Mouse (Mus musculus) heart, embryonic 12.5 days (tissue): ENCODE measurements at regions not wholly inside any gene's neighbourhood (a gene's known extent, or its start where the extent isn't known, plus 50 kb on each side); places are given as distances from the start of the nearest gene placed in this dataset.

ENCODE experiments used
- ATAC-seq: fragments of 200-750 bp; cut with Nextera tagmentation; 2 replicates; pipeline ENCODE4 v1.8.0; 2017; ENCODE audit warnings: moderate TSS enrichment, moderate library complexity; ENCODE audit not compliant: insufficient number of reproducible peaks, low FRiP score
- H3K27ac ChIP-seq: fragments of 300-500 bp; sonication (generic); 2 replicates; pipeline ENCODE4 v1.5.1; 2016; ENCODE audit warnings: mild to moderate bottlenecking, moderate library complexity; ENCODE audit not compliant: poor library complexity, severe bottlenecking
- H3K27me3 ChIP-seq: fragments of 300-500 bp; sonication (generic); replicated peaks from 2 replicates; pipeline ENCODE4 v1.6.1; 2016; ENCODE audit warnings: mild to moderate bottlenecking, moderate library complexity
- H3K36me3 ChIP-seq: fragments of 300-500 bp; sonication (generic); 2 replicates; pipeline ENCODE4 v1.6.1; 2016; ENCODE audit warnings: mild to moderate bottlenecking, moderate library complexity
- H3K4me1 ChIP-seq: fragments of 300-500 bp; sonication (generic); replicated peaks from 2 replicates; pipeline ENCODE4 v1.6.1; 2016; ENCODE audit warnings: mild to moderate bottlenecking
- H3K4me2 ChIP-seq: fragments of 300-500 bp; sonication (generic); 2 replicates; pipeline ENCODE4 v1.6.1; 2016; ENCODE audit warnings: mild to moderate bottlenecking, moderate library complexity
- H3K4me3 ChIP-seq: fragments of 300-500 bp; sonication (generic); 2 replicates; pipeline ENCODE4 v1.5.1; 2016; ENCODE audit warnings: mild to moderate bottlenecking
- H3K9ac ChIP-seq: fragments of 300-500 bp; sonication (generic); 2 replicates; pipeline ENCODE4 v1.6.1; 2016; ENCODE audit warnings: mild to moderate bottlenecking, moderate library complexity
- H3K9me3 ChIP-seq: fragments of 300-500 bp; sonication (generic); replicated peaks from 2 replicates; pipeline ENCODE4 v1.6.1; 2016; ENCODE audit warnings: mild to moderate bottlenecking, moderate library complexity
- WGBS: fragments of 180-500 bp; shearing (Covaris S2); methylation state at CpG from one replicate; pipeline ENCODE4 v1.1.7; 2016; 5-methylcytosine and 5-hydroxymethylcytosine counted together

GRCm38 (mm10) chr11:12112646-12113353 lies 74.3 kb upstream of the Grb10 start:
- H3K27me3 ChIP-seq = no peaks in the 10 kb centered on the region
- no peak overlapping the region for H3K4me3 ChIP-seq
- no peak overlapping the region for H3K4me2 ChIP-seq
- no peak overlapping the region for H3K27ac ChIP-seq
- ATAC-seq = peak; percentile 57
- H3K4me1 ChIP-seq = no peaks in the 10 kb centered on the region
- H3K9ac ChIP-seq = no peak overlapping the region
- no peaks in the 10 kb centered on the region for H3K9me3 ChIP-seq
- 75% methylated on average over 7 of the region's 7 CpGs for WGBS
- H3K36me3 ChIP-seq = no peaks in the 10 kb centered on the region

- H3K4me1 ChIP-seq = no peaks in the 10 kb centered on the region
- no peak for ATAC-seq
- no peaks in the 10 kb centered on the region for H3K36me3 ChIP-seq
- no peak overlapping the region for H3K27ac ChIP-seq
- H3K4me2 ChIP-seq = no peak overlapping the region
- no peaks in the 10 kb centered on the region for H3K9me3 ChIP-seq
- H3K4me3 ChIP-seq = no peak overlapping the region
- no peak overlapping the region for H3K9ac ChIP-seq
- H3K27me3 ChIP-seq = no peaks in the 10 kb centered on the region
- 80% methylated on average over 3 of the region's 3 CpGs for WGBS
Measured at GRCm38 (mm10) chr11:12107711-12108110, 69.2 kb upstream of the Grb10 start.

DNA sequence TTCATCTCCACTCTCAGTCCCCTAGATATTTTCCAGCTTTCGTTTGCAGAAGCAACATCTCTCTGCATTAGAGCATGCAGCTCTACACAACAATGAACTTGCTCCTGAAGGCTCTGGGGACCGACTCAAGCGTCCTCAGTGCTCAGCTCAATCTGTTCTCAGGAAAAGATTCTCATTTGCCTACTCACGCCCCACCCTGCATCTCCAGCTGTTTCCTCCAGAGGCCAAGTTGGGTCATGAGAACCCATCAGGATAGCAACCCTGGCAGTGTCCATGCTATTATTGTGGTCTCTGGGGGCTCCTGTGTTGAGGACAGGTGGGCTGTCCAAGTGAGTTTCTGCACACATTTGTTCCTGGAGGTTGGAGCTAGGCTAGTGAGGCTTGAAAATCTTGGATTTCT lies 52.5 kb upstream of the Grb10 start:
- WGBS = 63% methylated on average over 4 of the region's 4 CpGs
- Histone ChIP-seq H3K9ac (no peak overlapping the region), H3K4me3 (no peak overlapping the region), H3K4me1 (peaks cover 16% of the 10 kb centered on the region), H3K27ac (peak overlapping the region; percentile 43; the same call in 1 of the 2 replicates), H3K27me3 (no peaks in the 10 kb centered on the region), H3K36me3 (peaks cover 3% of the 10 kb centered on the region; the same call in 1 of the 2 replicates), H3K9me3 (peaks cover 4% of the 10 kb centered on the region; the same call in 1 of the 2 replicates), H3K4me2 (no peak overlapping the region)
- no peak for ATAC-seq

GRCm38 (mm10) chr11:12089788-12090365 lies 51.4 kb upstream of the Grb10 start:
- ATAC-seq = peak; percentile 33; the same call in 1 of the 2 replicates
- Histone ChIP-seq H3K9ac (no peak overlapping the region), H3K4me2 (no peak overlapping the region), H3K36me3 (peaks cover 3% of the 10 kb centered on the region; the same call in 1 of the 2 replicates), H3K4me1 (peaks cover 16% of the 10 kb centered on the region), H3K9me3 (peaks cover 4% of the 10 kb centered on the region; the same call in 1 of the 2 replicates), H3K27me3 (no peaks in the 10 kb centered on the region), H3K27ac (peak overlapping the region; percentile 68; the same call in 1 of the 2 replicates), H3K4me3 (no peak overlapping the region)
- WGBS = 31% methylated on average over 2 of the region's 2 CpGs
